In genomic region chr7:35044719-35045118, GRCm38 (mm10) we compare ENCODE assay signal across 14 mouse cellular contexts.
"Had no signal": no experiment of that assay in that cellular context is flagged by ENCODE, and none has a peak within 500 bp of the region (broad histone marks: within the 10 kb centered on the region; RNA-seq: fewer than 3 reads in every experiment).

No protein-coding gene starts in this region.

- H3K4me3 ChIP-seq: left cerebral cortex, adult 2 months; limb, embryonic 10.5 days; liver, embryonic 13.5 days; lung, embryonic 15.5 days; megakaryocyte, embryonic 14.5 days; midbrain, embryonic 15.5 days had no signal

- H3K9me3 ChIP-seq: limb, embryonic 10.5 days; liver, embryonic 13.5 days; lung, embryonic 15.5 days; megakaryocyte, embryonic 14.5 days; midbrain, embryonic 15.5 days had no signal

- H3K4me2 ChIP-seq: liver, embryonic 13.5 days; lung, embryonic 15.5 days; midbrain, embryonic 11.5 days; midbrain, embryonic 15.5 days had no signal

- H3K4me1 ChIP-seq: lung, embryonic 15.5 days; midbrain, embryonic 15.5 days had no signal

- DNase-seq: kidney, postnatal 10 days; kidney, postnatal 4 days; liver, embryonic 13.5 days; liver, postnatal 0 days; lung, postnatal 14 days; right cerebral cortex, postnatal 14 days; thymus, postnatal 36 days had no signal

- H3K9ac ChIP-seq: liver, embryonic 13.5 days; liver, postnatal 0 days; lung, embryonic 15.5 days; midbrain, embryonic 15.5 days had no signal

- ATAC-seq: liver, postnatal 0 days; midbrain, embryonic 15.5 days had no signal

- H3K27me3 ChIP-seq: liver, embryonic 13.5 days; lung, embryonic 15.5 days; megakaryocyte, embryonic 14.5 days; midbrain, embryonic 15.5 days had no signal

- H3K27ac ChIP-seq: left cerebral cortex, adult 2 months; limb, embryonic 10.5 days; liver, embryonic 13.5 days; lung, embryonic 15.5 days; macrophage; midbrain, embryonic 15.5 days had no signal
